Mouse (Mus musculus) urinary bladder, postnatal 25 days (tissue): Measurements from ENCODE around the gene N4bp2.
"Not testable (repeated sequence)": the region's sequence is repeated elsewhere in the genome, so short reads cannot be mapped to it uniquely, and the experiment has no call there.

ENCODE experiments used
- DNase-seq: peaks from one replicate; pipeline ENCODE4 v3.0.0; 2022; ENCODE audit warnings: low spot score

N4bp2 gene

DNA sequence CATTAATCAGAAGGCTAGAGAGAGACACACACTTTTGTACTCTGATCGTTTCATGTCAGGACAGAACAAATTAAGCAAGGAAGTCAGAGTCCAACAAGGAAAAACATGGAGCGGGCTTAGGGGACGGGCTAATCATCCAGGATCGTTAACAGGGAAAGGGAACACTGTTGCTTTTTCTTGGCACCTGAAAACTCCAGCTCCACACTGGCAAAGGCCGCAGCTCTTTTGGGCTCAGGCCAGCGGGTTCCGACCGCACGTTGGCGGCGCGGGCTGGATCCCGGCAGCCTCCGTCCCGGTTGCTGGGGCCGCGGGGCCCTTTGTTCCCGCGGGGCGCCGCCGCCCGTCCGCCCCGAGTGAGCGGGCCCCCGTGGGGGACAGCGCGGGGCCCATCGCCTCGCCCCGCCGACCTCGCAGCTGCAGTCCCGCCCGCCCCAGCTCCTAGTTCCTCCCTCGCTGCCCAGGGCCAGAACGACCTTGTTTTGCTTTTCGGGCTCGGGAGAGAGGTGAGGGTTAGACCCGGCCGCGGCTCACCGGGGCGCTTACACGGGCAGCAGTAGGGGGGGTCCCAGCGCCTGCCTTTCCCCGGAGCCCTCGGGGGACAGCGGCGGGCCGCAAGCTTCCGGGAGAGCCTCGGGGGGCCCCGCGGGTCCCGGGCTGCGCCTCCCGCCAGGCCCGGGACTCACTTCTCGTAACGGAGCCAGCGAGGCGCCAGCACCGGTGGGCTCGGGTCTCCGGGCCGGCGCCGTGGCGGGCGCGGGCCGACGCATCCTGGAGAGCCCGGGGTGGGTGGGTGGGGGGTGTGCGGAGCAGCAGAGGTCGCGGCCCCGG, at the start of gene N4bp2:
N4bp2 (plus strand) TSS at position 434 of the 828 bp plus-strand sequence.
- DNase-seq = peak; percentile 56

DNA sequence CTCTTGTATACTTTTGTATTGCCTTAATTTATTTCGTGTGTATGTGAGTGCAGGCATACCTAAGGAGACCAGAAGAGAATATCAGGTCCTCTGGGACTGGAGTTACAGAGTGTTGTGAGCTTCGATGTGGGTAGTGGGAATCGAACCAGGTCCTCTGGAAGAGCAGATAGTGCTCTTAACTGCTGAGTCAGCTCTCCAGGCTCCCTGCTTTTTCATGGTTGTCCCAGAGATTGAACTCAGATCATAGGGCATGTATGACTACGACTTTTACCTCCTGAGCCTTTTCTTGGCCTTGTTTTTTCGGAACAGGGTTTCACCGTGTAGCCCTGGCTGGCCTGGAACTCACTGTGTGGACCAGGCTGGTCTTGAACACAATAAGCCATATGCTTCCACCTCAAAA, 48.2 kb upstream of the N4bp2 start:
- no peak for DNase-seq

DNA sequence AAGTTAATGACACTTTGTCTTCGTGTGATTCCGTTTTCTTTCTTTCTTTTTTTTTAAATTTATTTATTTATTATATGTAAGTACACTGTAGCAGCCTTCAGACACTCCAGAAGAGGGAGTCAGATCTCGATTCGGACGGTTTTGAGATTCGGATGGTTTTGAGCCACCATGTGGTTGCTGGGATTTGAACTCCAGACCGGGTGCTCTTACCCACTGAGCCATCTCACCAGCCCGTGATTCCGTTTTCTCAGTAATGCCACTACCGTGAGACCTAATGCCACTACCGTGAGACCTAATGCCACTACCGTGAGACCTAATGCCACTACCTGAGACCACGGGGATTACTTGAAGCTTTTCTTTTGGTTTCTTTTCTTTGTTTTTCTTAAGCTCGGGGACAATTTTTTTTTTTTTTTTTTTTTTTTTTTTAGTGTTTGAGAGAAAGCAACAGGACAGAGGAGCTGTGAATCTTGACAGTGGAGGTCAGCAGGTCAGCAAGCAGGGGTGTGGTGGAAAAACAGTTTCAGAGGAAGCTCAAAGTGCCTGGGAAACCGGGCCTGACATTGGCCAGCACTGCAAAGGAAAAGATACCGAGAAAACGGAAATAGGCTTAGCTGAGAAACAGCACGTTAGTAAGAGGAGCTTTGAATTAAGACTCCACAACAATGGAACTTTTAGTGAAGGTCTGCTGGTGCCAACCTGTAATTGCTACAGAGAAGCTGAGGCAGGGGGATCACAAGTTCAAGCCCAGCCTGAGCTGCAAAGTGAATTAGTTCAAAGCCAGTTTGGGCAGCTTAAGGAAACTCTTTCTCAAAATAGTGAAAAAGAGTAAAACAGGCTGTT, 46.0 kb upstream of the N4bp2 start:
- no peak for DNase-seq

DNA sequence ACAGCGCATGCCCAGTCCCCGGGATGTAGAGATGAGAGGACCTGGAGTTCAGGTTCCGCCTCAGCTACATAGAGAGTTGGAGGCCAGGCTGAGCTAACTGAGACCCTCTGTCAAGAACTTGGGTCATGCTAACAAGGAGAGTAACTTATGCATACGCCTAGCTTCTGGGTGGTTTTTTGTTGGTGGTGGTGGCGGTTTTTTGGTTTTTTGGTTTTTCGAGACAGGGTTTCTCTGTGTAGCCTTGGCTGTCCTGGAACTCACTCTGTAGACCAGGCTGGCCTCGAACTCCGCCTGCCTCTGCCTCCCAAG, 45.5 kb upstream of the N4bp2 start:
- DNase-seq = not testable (repeated sequence)

DNA sequence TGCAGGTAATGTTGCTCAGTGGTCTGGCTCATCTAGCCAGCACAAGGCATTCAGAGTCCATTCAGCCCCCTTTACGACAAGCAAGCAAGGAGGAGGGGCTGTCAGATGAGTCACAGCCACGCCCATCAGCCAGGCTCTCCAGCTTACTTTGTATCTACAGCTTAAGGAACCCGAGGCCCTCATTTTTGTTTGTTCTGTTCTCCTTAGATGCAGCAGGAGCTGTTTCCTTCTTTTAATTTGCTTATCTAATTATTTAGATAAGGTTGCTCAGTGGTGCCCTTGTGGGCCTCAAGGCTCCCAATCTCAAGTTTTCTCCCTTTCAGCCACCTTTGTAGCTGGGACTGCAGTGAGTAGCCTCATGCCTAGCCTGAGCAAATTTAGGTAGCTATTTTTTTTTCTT, 45.0 kb upstream of the N4bp2 start:
- DNase-seq = no peak

DNA sequence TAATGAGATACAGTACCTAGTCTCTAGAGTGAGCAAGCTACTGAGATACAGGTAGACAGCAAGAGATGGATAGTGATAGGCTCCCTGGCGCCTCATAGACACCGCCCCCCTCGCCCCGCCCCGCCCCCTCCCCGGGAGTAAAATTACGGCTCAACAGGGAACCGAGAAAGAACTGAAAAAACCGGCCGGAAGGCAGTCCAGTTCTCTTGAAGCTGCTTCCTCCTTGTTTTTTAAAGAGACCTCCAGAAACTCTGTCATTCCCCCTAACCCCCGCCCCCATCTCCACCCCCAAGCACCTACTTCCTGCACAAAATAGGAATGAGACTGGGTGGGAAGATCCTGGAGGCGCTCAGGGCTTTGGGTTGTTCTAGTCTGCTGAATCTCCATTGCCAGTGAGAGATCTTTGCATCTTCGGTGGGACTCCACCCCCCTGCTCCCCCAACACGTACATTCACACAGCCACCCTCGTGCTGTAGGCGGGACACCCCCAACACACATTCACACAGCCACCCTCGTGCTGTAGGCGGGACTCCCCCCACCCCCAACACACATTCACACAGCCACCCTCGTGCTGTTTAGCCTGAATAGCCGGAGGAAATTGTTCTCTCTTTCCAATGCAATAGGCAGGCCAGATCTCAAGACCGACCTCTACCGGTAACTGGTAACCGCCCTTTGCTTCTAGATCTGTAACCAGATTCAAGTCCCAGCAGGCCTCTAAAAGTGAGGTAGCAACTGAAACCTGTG, 38.8 kb upstream of the N4bp2 start:
- DNase-seq = peak; percentile 53

DNA sequence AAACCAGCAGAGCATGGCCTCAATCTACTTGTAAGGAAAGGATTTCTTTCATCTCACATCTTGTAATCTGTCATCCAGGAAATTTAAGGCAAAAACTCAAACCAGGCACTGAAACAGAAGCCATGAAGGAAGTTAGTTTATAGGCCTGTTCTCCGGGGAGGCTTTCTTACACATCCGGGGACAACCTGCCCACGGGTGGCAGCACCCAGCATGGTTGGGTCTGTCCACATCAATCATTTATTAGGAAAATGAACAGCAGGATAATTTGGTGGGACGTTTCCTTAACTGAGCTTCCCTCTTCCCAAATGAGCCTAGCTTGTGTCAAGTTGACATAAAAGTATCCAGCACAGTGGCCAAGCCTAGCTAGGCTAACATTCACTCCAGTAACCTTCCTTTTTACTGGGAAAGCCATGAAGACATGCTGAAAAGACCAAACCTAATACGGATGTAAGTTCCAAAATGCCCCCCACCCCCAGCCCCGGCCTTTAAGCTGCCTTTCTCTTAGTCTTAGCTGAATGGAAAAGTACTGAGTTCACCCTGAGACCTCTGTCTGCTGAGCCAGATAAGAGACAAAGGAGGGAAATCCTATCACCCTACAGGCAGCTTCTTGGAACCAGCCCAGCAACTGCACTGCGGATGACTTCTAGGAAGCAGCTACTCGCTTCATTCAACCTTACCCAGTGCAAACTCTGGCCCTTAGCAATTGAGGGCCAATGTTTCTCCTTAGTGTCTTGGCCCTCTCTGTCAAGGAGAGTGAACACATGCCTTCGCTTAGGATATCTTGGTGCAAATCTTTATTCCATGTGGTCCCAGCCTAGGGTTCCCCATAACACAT, 31.9 kb upstream of the N4bp2 start:
- no peak for DNase-seq

DNA sequence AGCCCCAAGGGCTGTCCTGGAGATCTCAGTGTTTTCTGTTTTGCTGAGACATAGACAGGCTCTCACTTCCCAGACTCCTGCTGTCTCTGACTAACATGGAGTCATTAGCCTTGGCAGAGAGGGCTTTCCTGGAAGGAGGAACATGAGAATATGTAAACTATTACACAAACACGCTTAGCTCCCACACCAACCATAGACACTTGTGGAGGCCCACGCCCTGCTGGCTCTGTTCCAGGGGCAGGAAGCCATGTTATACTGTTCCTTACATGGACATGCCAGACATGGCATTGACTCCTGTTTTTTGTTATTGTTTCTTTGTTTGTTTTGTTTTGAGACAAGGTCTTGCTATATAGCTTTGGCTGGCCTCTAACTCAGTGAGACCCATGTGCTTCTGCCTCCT, 27.7 kb upstream of the N4bp2 start:
- no peak for DNase-seq

DNA sequence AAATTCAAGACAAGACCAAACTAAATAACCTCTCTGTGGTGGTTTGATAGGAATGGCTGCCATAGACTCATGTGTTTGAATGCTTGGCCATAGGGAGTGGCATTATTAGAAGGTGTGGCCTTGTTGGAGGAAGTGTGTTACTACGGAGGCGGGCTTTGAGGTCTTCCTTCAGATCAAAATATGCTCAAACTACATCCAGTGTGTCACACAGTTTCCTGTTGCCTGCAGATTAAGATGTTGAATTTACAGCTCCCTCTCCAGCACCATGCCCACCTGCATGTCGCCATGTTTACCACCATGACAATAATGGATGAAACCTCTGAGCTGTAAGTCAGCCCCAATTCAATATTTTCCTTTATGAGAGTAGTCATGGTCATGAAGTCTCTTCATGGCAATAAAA, 24.0 kb upstream of the N4bp2 start:
- DNase-seq = no peak

DNA sequence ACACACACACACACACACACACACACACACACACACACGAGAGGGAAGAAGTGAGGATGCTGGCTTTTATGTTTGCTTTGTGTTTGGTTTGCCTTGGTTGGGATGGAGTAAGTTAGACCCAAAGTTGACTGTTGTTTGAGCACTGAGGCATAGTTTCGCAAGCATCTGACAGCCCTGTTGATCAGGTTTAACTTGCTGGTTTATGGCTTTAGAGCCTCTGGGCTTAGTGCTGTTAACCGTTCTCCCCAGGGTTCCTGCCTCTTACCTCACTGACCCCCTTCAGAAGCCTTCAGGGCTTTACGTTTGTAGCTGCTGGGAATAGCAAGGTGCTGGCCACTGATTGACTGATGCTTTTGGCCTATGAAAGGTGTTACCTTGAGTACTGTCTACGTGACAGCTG, 16.4 kb upstream of the N4bp2 start:
- no peak for DNase-seq

DNA sequence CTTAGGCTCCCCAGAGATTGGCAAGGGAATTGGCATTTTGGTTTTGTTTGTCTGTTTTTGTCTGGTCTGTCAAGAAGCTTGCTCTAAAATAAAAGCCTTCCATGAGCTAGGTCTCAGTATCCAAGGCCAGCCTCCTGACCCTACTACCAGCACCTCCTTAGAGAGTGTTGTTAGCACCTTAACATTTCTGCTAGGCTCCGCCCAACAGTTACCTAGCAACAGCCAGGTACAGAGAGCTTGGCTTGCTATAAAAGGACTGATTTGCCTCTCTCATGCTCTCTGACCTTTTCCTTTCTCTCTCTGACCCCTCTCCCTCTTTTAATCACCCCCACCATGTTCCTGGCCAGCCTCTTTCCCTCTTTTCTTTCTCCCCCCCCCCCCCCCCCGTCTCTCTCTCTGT, 14.9 kb upstream of the N4bp2 start:
- no peak for DNase-seq

DNA sequence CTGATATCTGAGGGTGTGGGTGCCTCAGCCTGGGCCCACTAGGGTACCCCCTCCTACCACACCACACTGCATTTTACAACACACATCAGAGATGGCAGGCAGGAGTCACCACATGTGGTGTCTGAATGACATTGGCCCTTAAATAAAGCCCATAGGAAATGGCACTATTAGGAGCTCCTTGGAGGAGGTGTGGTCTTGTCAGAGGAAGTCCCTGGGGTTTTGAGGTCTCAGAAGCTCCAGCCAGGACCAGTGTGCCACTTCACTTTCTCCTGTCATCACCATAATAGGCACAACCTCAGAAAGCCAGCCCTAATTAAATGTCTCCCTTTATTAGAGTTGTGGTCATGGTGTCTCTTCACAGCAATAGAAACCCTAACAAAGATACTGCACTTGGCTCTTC, 14.4 kb upstream of the N4bp2 start:
- DNase-seq = no peak

DNA sequence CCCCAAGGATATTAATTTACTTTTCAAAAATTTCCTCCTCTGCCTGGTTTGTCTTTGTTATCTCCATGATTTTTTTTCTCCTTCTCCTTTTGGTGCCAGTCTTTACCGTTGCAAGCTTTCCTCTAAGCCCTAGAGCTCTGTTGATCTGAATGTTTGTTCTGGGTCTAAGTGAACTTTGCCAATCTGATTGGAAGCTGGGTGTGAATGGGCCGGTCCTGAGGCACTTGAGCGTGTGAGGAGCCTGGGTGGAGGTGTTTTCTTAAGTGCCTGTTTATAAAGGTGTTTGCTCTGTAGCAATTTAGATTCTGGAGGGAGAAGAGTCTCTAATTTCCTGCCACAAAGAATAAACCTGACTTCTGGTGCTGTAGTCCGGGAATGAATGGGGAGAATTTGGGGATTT, 11.3 kb upstream of the N4bp2 start:
- no peak for DNase-seq

DNA sequence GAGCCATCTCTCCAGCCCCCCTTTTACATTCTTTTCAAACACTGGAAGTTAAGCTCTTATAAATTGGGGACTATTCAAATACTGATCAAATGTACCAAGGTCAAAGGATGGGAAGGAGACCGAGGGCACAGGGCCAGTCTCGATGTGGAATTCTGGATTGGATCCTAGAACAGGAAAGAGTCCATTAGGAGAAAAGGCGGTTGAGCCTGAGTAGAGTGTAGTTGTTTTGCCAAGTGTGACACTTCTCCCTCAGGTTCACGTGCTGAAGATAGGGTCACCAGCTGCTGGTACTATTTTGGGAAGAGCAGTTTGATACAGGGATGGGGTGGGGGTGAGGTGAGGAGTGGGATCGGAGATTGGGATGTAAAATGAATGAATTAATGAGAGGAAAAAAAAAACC, 7.5 kb upstream of the N4bp2 start:
- no peak for DNase-seq

DNA sequence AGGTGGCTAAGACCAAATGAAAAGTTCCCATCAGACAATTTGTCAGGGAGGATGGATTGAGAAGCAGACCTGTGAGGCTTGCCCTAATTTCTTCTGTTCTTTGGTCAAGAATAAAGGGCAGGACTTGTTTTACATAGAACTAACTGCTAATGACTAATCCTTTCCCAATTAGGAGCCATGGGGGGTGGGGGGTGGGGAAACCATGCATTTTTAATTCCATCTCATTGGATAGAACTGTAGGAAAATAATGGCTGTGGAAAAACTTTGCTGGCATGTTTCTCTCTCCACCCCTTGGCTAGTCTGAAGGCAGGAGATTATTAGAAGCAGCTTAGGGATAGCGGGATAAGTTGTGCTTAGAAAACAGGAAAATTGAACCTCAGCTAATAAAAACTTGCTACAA, 6.2 kb upstream of the N4bp2 start:
- DNase-seq = no peak

DNA sequence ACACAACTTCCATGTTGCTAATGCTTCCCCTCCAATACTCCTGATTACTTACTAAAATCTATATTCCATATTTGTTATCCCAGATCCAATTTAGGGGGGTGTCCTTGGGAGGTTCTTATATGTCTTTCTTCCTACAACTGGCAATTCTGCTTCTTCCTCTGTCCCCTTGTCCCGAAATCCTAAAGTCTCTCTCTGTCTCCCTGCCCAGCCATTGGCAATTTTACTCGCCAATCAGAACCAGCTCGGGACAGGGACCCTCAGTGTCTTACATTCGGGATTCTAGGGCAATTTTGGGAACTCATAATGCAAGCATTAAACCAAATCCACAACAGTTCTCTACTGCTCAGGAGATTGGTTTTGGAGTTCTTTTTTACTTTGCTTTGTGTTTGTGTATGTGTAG, 3.3 kb upstream of the N4bp2 start:
- no peak for DNase-seq

DNA sequence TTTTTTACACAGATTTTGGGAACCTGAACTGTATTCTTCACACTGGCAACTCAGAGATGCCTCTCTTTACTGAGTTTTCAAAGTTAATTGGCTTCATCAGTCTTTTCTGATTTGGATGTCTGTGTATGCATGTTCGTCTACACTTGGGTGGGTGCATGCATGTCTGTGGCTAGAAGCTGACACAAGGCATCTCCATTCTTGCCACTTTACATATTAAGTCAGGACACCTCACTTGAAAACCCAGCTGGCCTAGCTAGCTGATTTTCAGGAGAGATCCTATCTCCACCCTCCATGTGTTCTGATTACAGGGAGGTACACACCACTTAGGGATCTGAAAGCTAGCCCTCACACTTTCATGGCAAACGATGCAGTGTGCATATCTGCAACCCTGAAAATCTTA, 2.7 kb upstream of the N4bp2 start:
- no peak for DNase-seq

DNA sequence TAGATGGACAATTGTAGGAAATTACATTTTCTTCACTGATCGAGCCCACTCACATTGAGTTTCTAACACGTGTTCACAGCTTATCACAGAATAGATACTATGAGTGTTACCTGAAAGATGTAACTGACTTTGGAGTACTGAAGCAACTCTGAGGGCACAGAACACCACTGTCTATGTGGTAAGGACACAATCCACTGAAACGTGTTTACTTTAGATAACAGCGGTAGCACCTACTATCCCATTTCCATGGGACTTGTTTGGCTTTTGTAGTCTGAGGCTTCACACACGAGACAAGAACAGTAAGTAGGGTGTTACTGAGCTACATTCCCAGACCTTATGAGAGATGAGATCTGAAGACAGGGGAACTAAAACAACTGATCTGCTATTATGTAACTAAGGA, 2.3 kb upstream of the N4bp2 start:
- no peak for DNase-seq

DNA sequence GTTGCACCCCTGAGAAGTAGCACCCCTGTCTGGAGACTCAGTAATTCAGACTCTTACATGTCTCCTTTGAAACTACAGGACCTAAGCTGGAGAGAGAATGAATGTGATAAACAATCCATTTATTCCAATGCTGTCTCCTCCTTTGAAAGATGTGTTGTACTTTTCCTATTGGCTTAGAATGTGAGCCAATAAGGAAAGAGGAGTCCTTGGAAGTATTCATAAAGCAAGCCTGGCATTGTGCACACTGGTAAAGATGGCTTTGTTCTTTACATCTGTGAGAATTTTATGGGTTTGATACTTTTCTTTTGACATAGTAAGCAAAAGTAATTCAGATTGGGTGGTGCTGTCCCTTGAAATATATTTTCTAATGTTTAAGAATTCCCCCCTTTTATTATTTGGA, 1.4 kb upstream of the N4bp2 start:
- no peak for DNase-seq

DNA sequence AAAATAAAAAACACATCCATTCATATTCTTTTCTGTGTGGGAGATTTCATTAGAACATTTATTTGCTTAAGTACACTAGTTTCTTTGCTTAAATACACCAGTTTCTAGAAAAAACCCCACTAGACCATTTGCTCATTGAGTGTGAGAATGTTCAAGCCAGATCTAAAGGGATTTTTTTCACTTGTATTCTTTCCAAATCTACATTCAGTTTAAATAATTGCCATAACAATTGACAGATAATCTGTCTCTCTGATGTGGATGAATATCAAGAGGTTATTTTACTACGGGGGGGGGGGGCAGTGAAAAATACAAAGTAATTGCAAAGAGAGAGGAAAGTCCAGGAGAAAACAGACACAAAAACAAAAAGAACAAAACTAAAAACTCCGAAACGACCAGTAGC, 635 bp upstream of the N4bp2 start:
- DNase-seq = no peak

DNA sequence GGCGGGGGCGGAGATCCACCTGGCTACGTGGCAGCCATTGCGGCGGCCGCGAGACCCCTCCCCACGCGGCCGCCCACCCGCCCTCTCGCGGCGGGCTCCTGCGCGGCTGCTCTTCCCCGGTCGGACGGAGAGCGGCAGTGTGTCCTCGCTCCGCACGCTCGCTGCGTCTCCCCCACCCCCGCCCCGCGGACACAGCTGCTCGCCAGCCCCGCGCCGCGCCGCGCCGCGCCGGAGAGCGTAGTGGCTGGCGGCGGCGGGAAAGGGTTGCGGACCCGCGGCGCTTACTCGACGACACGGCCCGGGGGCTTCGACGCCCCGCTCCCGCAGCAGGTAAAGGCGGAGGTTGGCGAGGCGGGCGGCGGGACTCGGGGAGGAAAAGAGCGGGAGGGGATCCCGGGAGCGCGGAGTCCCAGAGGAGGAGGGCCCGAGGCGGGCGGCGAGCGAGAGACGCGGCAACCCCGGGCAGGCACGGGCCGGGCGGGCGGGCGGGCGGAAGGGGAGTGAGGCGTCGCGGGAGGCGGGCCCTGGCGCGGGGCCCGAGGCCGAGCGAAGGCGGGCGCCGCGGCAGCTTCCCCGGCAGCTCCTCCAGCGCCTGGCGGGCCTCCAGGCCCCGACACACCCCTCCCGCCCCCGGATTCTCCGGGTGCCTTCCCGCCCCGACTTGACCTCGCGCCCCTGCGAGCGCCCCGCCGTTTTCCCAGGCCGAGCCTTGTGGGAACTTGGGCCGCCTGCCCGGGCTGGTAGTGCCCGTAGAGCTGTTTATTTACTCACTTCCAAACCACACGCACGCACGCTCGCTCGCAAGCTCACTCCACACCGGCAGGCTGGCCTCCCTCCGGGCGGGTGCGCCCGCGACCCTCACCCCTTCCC, 830 bp downstream of the N4bp2 start:
- DNase-seq = peak; percentile 80
